Mouse (Mus musculus): ENCODE data around the gene Arhgap17. TPM values are rescaled to one million over a fixed set of nuclear protein-coding genes. Genes with fewer than 3 reads are reported as not detected.

The Arhgap17 gene
- total and polyA plus RNA-seq, 2 experiments from 2014 or later = 4.8 to 6.3 TPM

- H3K36me3 ChIP-seq (ENCODE audit: insufficient read depth, low read length) = peaks cover 6% of the 10 kb centered on the region
- no peak overlapping the region for H3K27ac ChIP-seq (ENCODE audit: low read depth, low read length)
- no peak overlapping the region for H3K9ac ChIP-seq (replicated peaks; ENCODE audit: low read length, poor library complexity, severe bottlenecking)
- no peak for TF ChIP-seq CTCF (IDR thresholded peaks at IDR 0.05)
- H3K4me3 ChIP-seq (ENCODE audit: low read depth, low read length) = no peak overlapping the region
- H3K4me1 ChIP-seq (ENCODE audit: insufficient read depth, low read length) = no peaks in the 10 kb centered on the region
- DNase-seq (ENCODE audit: low spot score) (no peak), ATAC-seq (ENCODE audit: low FRiP score) (no peak)
- no peaks in the 10 kb centered on the region for H3K9me3 ChIP-seq (ENCODE audit: low read length)
- 87% methylated on average over 8 of the region's 8 CpGs for WGBS
- no peak overlapping the region for H3K4me2 ChIP-seq (ENCODE audit: low read depth, low read length, poor library complexity, severe bottlenecking)
- no peaks in the 10 kb centered on the region for H3K27me3 ChIP-seq (ENCODE audit: insufficient read depth, low read length)
Measured at GRCm38 (mm10) chr7:123397931-123398330, 28.2 kb upstream of the Arhgap17 start.

GRCm38 (mm10) chr7:123397369-123397768, 27.7 kb upstream of the Arhgap17 start:
- Histone ChIP-seq H3K27me3 (ENCODE audit: insufficient read depth, low read length) (no peaks in the 10 kb centered on the region), H3K4me1 (ENCODE audit: insufficient read depth, low read length) (no peaks in the 10 kb centered on the region), H3K4me2 (ENCODE audit: low read depth, low read length, poor library complexity, severe bottlenecking) (no peak overlapping the region), H3K27ac (ENCODE audit: low read depth, low read length) (no peak overlapping the region), H3K9me3 (ENCODE audit: low read length) (no peaks in the 10 kb centered on the region), H3K4me3 (ENCODE audit: low read depth, low read length) (no peak overlapping the region), H3K9ac (replicated peaks; ENCODE audit: low read length, poor library complexity, severe bottlenecking) (no peak overlapping the region), H3K36me3 (ENCODE audit: insufficient read depth, low read length) (peaks cover 4% of the 10 kb centered on the region)
- TF ChIP-seq CTCF (IDR thresholded peaks at IDR 0.05) = no peak
- DNase-seq (ENCODE audit: low spot score) (no peak), ATAC-seq (ENCODE audit: low FRiP score) (no peak)
- 84% methylated on average over 8 of the region's 8 CpGs for WGBS

- Histone ChIP-seq H3K9me3 (ENCODE audit: low read length) (no peaks in the 10 kb centered on the region), H3K4me2 (ENCODE audit: low read depth, low read length, poor library complexity, severe bottlenecking) (no peak overlapping the region), H3K36me3 (ENCODE audit: insufficient read depth, low read length) (peaks cover 4% of the 10 kb centered on the region; the same call in 1 of the 2 replicates), H3K4me3 (ENCODE audit: low read depth, low read length) (no peak overlapping the region), H3K9ac (replicated peaks; ENCODE audit: low read length, poor library complexity, severe bottlenecking) (no peak overlapping the region), H3K27me3 (ENCODE audit: insufficient read depth, low read length) (no peaks in the 10 kb centered on the region), H3K4me1 (ENCODE audit: insufficient read depth, low read length) (no peaks in the 10 kb centered on the region), H3K27ac (ENCODE audit: low read depth, low read length) (no peak overlapping the region)
- DNase-seq (ENCODE audit: low spot score) (no peak), ATAC-seq (ENCODE audit: low FRiP score) (no peak)
- TF ChIP-seq CTCF (IDR thresholded peaks at IDR 0.05) = no peak
- WGBS = 87% methylated on average over 5 of the region's 5 CpGs
Measured at GRCm38 (mm10) chr7:123396900-123397299, 27.2 kb upstream of the Arhgap17 start.

GRCm38 (mm10) chr7:123394271-123394670, 24.6 kb upstream of the Arhgap17 start:
- peaks cover 11% of the 10 kb centered on the region for H3K36me3 ChIP-seq (ENCODE audit: insufficient read depth, low read length)
- H3K4me3 ChIP-seq (ENCODE audit: low read depth, low read length) = no peak overlapping the region
- H3K4me2 ChIP-seq (ENCODE audit: low read depth, low read length, poor library complexity, severe bottlenecking) = no peak overlapping the region
- ATAC-seq (ENCODE audit: low FRiP score) (no peak), DNase-seq (ENCODE audit: low spot score) (no peak)
- H3K27me3 ChIP-seq (ENCODE audit: insufficient read depth, low read length) = no peaks in the 10 kb centered on the region
- no peaks in the 10 kb centered on the region for H3K4me1 ChIP-seq (ENCODE audit: insufficient read depth, low read length)
- H3K27ac ChIP-seq (ENCODE audit: low read depth, low read length) = no peak overlapping the region
- H3K9ac ChIP-seq (replicated peaks; ENCODE audit: low read length, poor library complexity, severe bottlenecking) = no peak overlapping the region
- 93% methylated on average over 6 of the region's 6 CpGs for WGBS
- H3K9me3 ChIP-seq (ENCODE audit: low read length) = no peaks in the 10 kb centered on the region
- TF ChIP-seq CTCF (IDR thresholded peaks at IDR 0.05) = no peak

- Histone ChIP-seq H3K4me3 (ENCODE audit: low read depth, low read length) (no peak overlapping the region), H3K36me3 (ENCODE audit: insufficient read depth, low read length) (peaks cover 26% of the 10 kb centered on the region), H3K9me3 (ENCODE audit: low read length) (no peaks in the 10 kb centered on the region), H3K4me2 (ENCODE audit: low read depth, low read length, poor library complexity, severe bottlenecking) (no peak overlapping the region), H3K27me3 (ENCODE audit: insufficient read depth, low read length) (no peaks in the 10 kb centered on the region), H3K27ac (ENCODE audit: low read depth, low read length) (no peak overlapping the region), H3K4me1 (ENCODE audit: insufficient read depth, low read length) (no peaks in the 10 kb centered on the region), H3K9ac (replicated peaks; ENCODE audit: low read length, poor library complexity, severe bottlenecking) (no peak overlapping the region)
- 90% methylated on average over 6 of the region's 6 CpGs for WGBS
- DNase-seq (ENCODE audit: low spot score) (no peak), ATAC-seq (ENCODE audit: low FRiP score) (no peak)
- TF ChIP-seq CTCF (IDR thresholded peaks at IDR 0.05) = no peak
Measured at GRCm38 (mm10) chr7:123389686-123390280, 20.1 kb upstream of the Arhgap17 start.

- no peaks in the 10 kb centered on the region for H3K27me3 ChIP-seq (ENCODE audit: insufficient read depth, low read length)
- H3K4me1 ChIP-seq (ENCODE audit: insufficient read depth, low read length) = no peaks in the 10 kb centered on the region
- H3K4me2 ChIP-seq (ENCODE audit: low read depth, low read length, poor library complexity, severe bottlenecking) = no peak overlapping the region
- H3K4me3 ChIP-seq (ENCODE audit: low read depth, low read length) = no peak overlapping the region
- H3K9me3 ChIP-seq (ENCODE audit: low read length) = no peaks in the 10 kb centered on the region
- no peak overlapping the region for H3K9ac ChIP-seq (replicated peaks; ENCODE audit: low read length, poor library complexity, severe bottlenecking)
- 85% methylated on average over 11 of the region's 11 CpGs for WGBS
- DNase-seq (ENCODE audit: low spot score) = no peak
- H3K27ac ChIP-seq (ENCODE audit: low read depth, low read length) = no peak overlapping the region
- ATAC-seq (ENCODE audit: low FRiP score) = no peak
- TF ChIP-seq CTCF (IDR thresholded peaks at IDR 0.05) = no peak
- H3K36me3 ChIP-seq (ENCODE audit: insufficient read depth, low read length) = peaks cover 22% of the 10 kb centered on the region
Measured at GRCm38 (mm10) chr7:123385693-123386407, 16.1 kb upstream of the Arhgap17 start.
